Mouse (Mus musculus) spleen, adult 2 months (tissue): Measurements from ENCODE around the gene Anapc15. TPM values are rescaled to one million over a fixed set of nuclear protein-coding genes. Genes with fewer than 3 reads are reported as not detected.

Experiments used
- DNase-seq, 2 experiments: peaks; one replicate each; pipeline versions ENCODE4 v3.0.0 to v3.0.0-alpha.2; 2012 to 2021; ENCODE audit warnings: low spot score in 2 of 2, low read depth in 1 of 2
- H3K27ac ChIP-seq: fragments of 200-500 bp; 2 replicates; pipeline ENCODE4 v1.5.1; 2012; ENCODE audit warnings: low read length, inconsistent platforms; ENCODE audit not compliant: insufficient read depth
- H3K27me3 ChIP-seq: fragments of 200-500 bp; 2 replicates; pipeline ENCODE4 v1.6.1; 2012; ENCODE audit warnings: mild to moderate bottlenecking, moderate library complexity, low read length, inconsistent platforms; ENCODE audit not compliant: control insufficient read depth, insufficient read depth
- H3K36me3 ChIP-seq: fragments of 200-500 bp; 2 replicates; pipeline ENCODE4 v1.6.1; 2012; ENCODE audit warnings: mild to moderate bottlenecking, low read length, inconsistent platforms; ENCODE audit not compliant: control insufficient read depth, insufficient read depth
- H3K4me1 ChIP-seq: fragments of 200-500 bp; 2 replicates; pipeline ENCODE4 v1.6.1; 2011; ENCODE audit warnings: inconsistent platforms; ENCODE audit not compliant: control insufficient read depth, insufficient read depth, insufficient read length
- H3K4me3 ChIP-seq: fragments of 200-500 bp; 2 replicates; pipeline ENCODE4 v1.5.1; 2011; ENCODE audit warnings: mild to moderate bottlenecking, inconsistent platforms; ENCODE audit not compliant: insufficient read depth, insufficient read length; ENCODE audit errors: extremely low read depth
- CTCF ChIP-seq: fragments of 200-500 bp; IDR thresholded peaks from 2 replicates; pipeline ENCODE4 v1.5.1; 2011; ENCODE audit warnings: mild to moderate bottlenecking, inconsistent platforms; ENCODE audit not compliant: insufficient read depth, insufficient read length, insufficient replicate concordance; ENCODE audit errors: extremely low read depth
- POLR2A ChIP-seq: fragments of 200-500 bp; IDR thresholded peaks from 2 replicates; pipeline ENCODE4 v1.6.1; 2011; ENCODE audit warnings: low read depth, low read length, inconsistent platforms
- WGBS: fragments of 180-500 bp; shearing (Covaris S2); methylation state at CpG from one replicate; pipeline ENCODE4 v1.1.7; 2018; 5-methylcytosine and 5-hydroxymethylcytosine counted together
- polyA plus RNA-seq: library from polyadenylated mRNA; depleted of rRNA; stranded (reverse); fragments of >200 nt; gene quantifications from 2 replicates; pipeline ENCODE4 v1.2.3, GENCODE M21; 2012

Anapc15 gene
- polyA plus RNA-seq, 1 experiment, result 37.1 TPM

DNA sequence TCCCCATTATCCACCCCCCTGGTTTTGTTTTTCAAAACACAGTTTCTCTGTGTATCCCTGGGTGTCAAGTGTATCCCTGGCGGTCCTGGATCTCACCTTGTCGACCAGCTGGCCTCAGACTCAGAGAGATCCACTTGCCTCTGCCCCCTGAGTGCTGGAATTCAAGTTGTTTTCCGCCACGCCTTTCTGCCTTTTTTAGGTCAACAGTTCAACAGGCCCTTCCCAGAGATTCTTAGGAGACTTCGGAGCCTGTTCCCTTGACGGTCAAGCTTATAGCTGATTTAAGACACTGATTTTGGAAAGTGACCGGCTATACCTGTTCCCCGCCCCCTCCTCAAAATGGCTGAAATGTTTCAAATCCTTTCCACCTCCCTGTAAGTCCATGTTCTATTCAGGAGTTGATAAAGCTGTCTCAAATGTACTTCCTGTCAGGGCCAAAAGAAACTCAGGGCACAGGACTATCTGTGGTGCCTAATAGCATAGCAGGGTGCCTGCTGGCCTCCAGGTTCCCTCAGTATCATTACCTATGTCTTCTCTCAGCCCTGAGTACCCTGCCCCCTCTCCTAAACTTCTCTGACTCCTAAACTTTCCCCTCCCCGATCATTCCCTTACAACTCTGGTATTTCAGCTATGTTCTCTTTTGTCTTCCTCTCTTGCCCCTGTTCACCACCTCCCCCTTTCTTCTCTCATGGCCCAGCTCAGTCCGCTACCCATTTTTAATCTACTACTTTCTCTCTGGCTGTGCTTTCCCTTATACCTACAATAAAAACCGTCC lies 3.2 kb downstream of the Anapc15 start:
- Histone ChIP-seq H3K27me3 (no peaks in the 10 kb centered on the region), H3K36me3 (no peaks in the 10 kb centered on the region), H3K27ac (no peak overlapping the region), H3K4me1 (no peaks in the 10 kb centered on the region), H3K4me3 (no peak overlapping the region)
- WGBS, result 92% methylated on average over 11 of the region's 11 CpGs
- DNase-seq, result no peak
- TF ChIP-seq CTCF (no peak), POLR2A (no peak)

DNA sequence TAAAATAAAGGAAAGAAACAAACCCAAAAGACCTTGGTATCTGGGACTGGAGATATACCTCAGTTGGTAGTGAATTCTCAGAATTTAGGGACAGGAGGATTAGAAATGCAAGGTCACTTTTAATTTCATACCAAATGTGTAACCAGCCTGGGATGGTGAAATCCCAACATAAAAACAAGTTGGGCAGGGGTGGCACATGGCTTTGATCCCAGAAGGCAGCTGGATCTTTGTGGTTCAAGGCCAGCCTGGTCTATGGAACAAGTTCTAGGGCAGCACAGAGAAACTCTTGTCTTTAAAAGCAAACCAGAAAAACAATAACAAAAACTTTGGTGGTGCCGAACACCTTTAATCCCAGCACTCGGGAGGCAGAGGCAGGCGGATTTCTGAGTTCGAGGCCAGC lies 4.0 kb downstream of the Anapc15 start:
- WGBS, result 89% methylated on average over 4 of the region's 4 CpGs
- Histone ChIP-seq H3K27ac (no peak overlapping the region), H3K36me3 (no peaks in the 10 kb centered on the region), H3K4me1 (no peaks in the 10 kb centered on the region), H3K27me3 (no peaks in the 10 kb centered on the region), H3K4me3 (no peak overlapping the region)
- no peak for TF ChIP-seq CTCF
- no peak for TF ChIP-seq POLR2A
- DNase-seq, result no peak

DNA sequence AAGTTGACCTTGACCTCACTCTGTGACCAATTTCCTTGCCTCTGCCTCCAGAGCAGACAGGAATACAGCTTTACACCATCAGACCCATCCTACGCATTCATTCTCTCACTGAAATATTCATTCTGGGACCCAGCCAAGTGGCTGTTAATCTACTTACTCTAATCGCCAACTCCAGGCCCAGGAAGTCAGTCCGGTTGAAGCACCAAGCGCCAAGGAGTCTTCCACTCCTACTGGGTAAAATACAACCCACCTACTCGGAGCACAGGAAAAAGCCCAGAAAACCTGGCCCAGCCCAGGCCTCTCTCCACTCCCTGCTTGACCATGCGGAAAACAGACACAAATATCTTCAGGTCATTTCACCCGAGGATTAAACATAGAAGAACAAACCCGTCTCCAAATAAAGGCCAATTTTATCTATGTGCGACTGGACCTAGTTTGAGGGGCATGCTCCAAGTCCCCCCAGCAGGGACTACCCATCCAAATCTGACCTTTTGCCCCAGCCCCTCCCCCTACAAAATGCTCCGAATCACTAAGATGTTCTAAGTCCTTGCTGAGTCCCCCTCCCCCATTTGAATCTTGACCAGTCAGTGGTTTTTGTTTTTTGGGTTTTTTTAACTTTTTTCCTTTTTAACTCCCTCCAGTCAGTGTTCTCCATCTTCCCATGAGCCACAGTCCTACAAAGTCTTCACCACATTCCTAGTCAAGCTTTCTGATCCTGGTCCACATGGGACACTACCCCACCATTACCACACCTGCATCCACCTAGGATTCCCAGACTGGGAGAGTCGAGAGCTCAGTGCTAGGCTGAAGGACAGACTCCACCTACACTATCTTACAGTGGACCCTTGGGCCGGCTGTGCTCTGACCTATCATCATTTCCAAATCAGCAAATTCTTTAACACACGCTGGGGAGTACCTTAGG lies 5.0 kb downstream of the Anapc15 start:
- TF ChIP-seq CTCF (no peak), POLR2A (no peak)
- 85% methylated on average over 13 of the region's 13 CpGs for WGBS
- Histone ChIP-seq H3K27ac (no peak overlapping the region), H3K4me1 (no peaks in the 10 kb centered on the region), H3K27me3 (no peaks in the 10 kb centered on the region), H3K36me3 (no peaks in the 10 kb centered on the region), H3K4me3 (no peak overlapping the region)
- no peak for DNase-seq

DNA sequence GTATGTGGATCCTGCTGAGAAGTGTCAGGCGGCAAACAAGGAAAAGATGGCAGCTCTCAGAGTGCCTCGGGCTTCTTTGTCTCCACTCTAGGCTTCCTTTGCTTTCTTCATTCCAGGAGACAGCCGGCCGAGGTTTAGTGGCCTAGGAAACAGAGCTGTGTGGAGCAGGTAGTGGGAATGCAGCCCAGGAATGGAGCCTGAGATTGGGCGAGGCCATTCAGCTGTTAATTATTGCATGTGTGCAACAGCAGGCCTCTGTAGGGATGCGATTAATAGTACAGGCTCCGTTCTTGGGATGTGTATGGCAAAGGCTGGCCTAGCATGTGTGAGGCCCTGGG lies 5.6 kb downstream of the Anapc15 start:
- Histone ChIP-seq H3K4me3 (no peak overlapping the region), H3K36me3 (no peaks in the 10 kb centered on the region), H3K4me1 (no peaks in the 10 kb centered on the region), H3K27me3 (no peaks in the 10 kb centered on the region), H3K27ac (no peak overlapping the region)
- TF ChIP-seq CTCF (no peak), POLR2A (no peak)
- WGBS, result 91% methylated on average over 7 of the region's 7 CpGs
- no peak for DNase-seq

DNA sequence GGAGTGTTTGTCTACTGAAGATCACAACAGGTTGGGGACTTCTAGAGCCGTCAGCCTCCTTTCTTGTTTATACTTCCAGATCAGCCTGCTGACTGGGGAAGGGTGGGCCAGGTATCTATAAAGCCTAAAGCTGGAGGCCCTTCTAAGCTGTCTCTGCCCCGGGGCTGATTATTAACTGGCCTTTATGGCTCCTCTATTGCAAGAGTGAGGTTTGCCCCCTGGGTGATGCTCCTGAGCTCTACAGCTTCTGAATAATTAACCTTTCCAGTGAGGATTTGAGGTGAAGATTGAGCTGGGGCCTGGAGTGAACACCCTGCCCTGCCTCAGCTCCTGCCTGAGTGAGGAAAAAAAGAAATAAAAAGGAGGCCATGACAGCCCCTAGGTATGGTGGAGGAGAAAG lies 7.1 kb downstream of the Anapc15 start, which contains the start of gene Folr1:
Gene Folr1, minus strand, starts transcription at position 160 of the 400 bp plus-strand sequence.
- Histone ChIP-seq H3K4me1 (no peaks in the 10 kb centered on the region), H3K36me3 (no peaks in the 10 kb centered on the region), H3K4me3 (no peak within 1 kb of the TSS), H3K27ac (no peak within 1 kb of the TSS), H3K27me3 (no peaks in the 10 kb centered on the region)
- TF ChIP-seq CTCF (no peak), POLR2A (no peak)
- 79% methylated on average over 2 of the region's 2 CpGs for WGBS
- DNase-seq, result no peak

DNA sequence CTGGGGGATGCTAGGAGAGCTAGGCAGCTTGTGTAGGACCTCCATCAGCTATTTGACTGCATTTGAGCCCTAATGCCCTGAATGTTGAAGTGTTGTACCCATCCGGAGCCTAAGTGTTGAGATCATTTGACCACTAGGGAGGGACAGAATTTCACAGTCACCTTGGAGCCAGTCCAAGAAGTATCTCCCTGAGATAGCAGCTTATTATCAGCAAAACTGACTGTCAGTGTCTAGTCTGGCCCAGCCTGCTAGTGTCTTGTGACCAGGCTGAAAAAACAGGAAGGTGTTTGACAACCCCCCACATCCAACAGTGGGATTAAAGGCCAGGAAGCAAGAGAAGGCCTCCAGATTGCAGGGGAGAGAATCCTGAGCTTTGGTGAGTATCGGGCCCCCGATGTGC lies 7.8 kb downstream of the Anapc15 start:
- H3K27me3 ChIP-seq, result no peaks in the 10 kb centered on the region
- no peaks in the 10 kb centered on the region for H3K4me1 ChIP-seq
- no peak overlapping the region for H3K4me3 ChIP-seq
- 81% methylated on average over 3 of the region's 3 CpGs for WGBS
- no peaks in the 10 kb centered on the region for H3K36me3 ChIP-seq
- DNase-seq, result no peak
- no peak for TF ChIP-seq CTCF
- no peak for TF ChIP-seq POLR2A
- no peak overlapping the region for H3K27ac ChIP-seq

DNA sequence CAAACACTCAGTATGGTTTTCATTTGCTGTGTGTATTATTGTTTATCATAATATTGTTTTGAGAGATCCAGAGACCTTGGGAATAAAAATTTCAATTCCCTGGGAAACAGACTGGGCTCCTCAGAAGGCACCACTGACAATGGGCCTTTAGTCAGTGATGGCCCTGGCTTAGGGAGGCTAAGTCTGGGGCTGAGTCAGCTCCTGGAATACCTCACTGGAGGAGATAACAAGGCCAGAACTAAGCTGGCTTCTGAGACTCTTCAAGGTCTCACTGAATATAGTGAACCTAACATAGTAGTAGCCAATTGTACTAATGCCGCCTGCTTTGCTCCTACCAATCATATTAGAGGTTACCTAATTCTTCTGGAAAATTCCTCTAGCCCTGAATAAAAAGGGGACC lies 12.5 kb downstream of the Anapc15 start:
- Histone ChIP-seq H3K27me3 (no peaks in the 10 kb centered on the region), H3K4me3 (no peak overlapping the region), H3K4me1 (no peaks in the 10 kb centered on the region), H3K27ac (no peak overlapping the region), H3K36me3 (no peaks in the 10 kb centered on the region)
- 92% methylated on average over 1 of the region's 1 CpGs for WGBS
- no peak for DNase-seq
- no peak for TF ChIP-seq POLR2A
- TF ChIP-seq CTCF, result no peak
